Comparison of ENCODE assay signal across 24 mouse cellular contexts in the genomic region with DNA sequence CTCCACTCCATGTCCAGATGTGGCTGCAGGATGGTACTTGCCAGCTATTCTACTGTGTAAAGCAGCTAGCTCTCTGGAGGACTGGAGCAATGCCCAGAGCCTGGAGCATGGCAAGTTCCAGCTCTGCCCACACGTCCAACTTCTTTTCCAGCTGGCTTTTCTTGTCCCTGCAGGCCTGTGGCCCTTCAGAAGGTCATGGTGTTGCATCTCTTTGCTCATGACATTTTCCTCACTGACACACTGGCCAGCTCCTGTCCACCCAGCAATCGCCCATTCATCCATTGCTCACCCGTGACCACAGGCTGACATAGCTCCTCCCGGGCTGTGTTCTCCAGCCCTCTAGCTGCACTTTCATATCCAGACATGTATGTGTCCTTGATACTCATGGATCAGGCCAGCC. TPM values are rescaled to one million over a fixed set of nuclear protein-coding genes. Genes with fewer than 3 reads are reported as not detected.
A peak's percentile ranks its signal among the peaks of the same experiment; 100 is the strongest.
DNase-seq lines count a peak whose midpoint lies in the region; ATAC-seq lines count a peak whose summit lies in the region.
"Had no signal": no experiment of that assay in that cellular context is flagged by ENCODE, and none has a peak within 500 bp of the region (broad histone marks: within the 10 kb centered on the region; RNA-seq: fewer than 3 reads in every experiment).

No protein-coding gene starts in this region.

- H3K36me3 ChIP-seq in hindbrain, embryonic 10.5 days: no peaks in the 10 kb centered on the region
- no peaks in the 10 kb centered on the region for H3K36me3 ChIP-seq in hindbrain, embryonic 16.5 days (ENCODE audit: control insufficient read depth, insufficient read depth, low read length)
- no peaks in the 10 kb centered on the region for H3K36me3 ChIP-seq in intestine, embryonic 15.5 days
- H3K36me3 ChIP-seq: embryonic facial prominence, embryonic 12.5 days; forebrain, embryonic 12.5 days; G1E; heart, embryonic 15.5 days had no signal

- WGBS in hindbrain, embryonic 10.5 days: 69% methylated on average over 4 of the region's 4 CpGs
- WGBS in hindbrain, embryonic 16.5 days: 72% methylated on average over 4 of the region's 4 CpGs
- 89% methylated on average over 4 of the region's 4 CpGs for WGBS in intestine, embryonic 15.5 days

- H3K27me3 ChIP-seq in hindbrain, embryonic 10.5 days (ENCODE audit: insufficient read depth, poor library complexity, severe bottlenecking): peaks cover 15% of the 10 kb centered on the region
- H3K27me3 ChIP-seq in hindbrain, embryonic 16.5 days (replicated peaks; ENCODE audit: control insufficient read depth, insufficient read depth, low read length): no peaks in the 10 kb centered on the region
- no peaks in the 10 kb centered on the region for H3K27me3 ChIP-seq in intestine, embryonic 15.5 days (replicated peaks)

- DNase-seq in hindbrain, embryonic 10.5 days (ENCODE audit: low spot score): no peak
- DNase-seq in 3134 (ENCODE audit: extremely low read depth, insufficient read length, low spot score) (peak; percentile 63), adipocyte (ENCODE audit: low spot score) (peak; percentile 84)
- DNase-seq in adrenal gland, postnatal 25 days: peak; percentile 33
- no peak for DNase-seq in left cerebral cortex, adult 9 months (ENCODE audit: low spot score in 2 of 2)
- no peak for DNase-seq in gastrocnemius, adult 18-20 months (ENCODE audit: low spot score)
- DNase-seq: B cell, adult 2 months; cerebellum, adult 2 months; cerebellum, postnatal 14 days; gastrocnemius, postnatal 14 days; heart, postnatal 14 days; kidney, adult 11 months had no signal

- no peaks in the 10 kb centered on the region for H3K9me3 ChIP-seq in hindbrain, embryonic 10.5 days
- no peaks in the 10 kb centered on the region for H3K9me3 ChIP-seq in hindbrain, embryonic 16.5 days (ENCODE audit: control insufficient read depth, low read length)
- no peaks in the 10 kb centered on the region for H3K9me3 ChIP-seq in intestine, embryonic 15.5 days
- H3K9me3 ChIP-seq: embryonic facial prominence, embryonic 12.5 days; forebrain, embryonic 12.5 days; G1E; heart, embryonic 15.5 days had no signal

- no peak overlapping the region for H3K9ac ChIP-seq in hindbrain, embryonic 16.5 days (ENCODE audit: low read depth, low read length)
- no peak overlapping the region for H3K9ac ChIP-seq in intestine, embryonic 15.5 days
- H3K9ac ChIP-seq: embryonic facial prominence, embryonic 12.5 days; forebrain, embryonic 12.5 days; heart, embryonic 15.5 days; hindbrain, embryonic 14.5 days had no signal

- no peak overlapping the region for H3K4me2 ChIP-seq in hindbrain, embryonic 16.5 days (ENCODE audit: low read length)
- no peak overlapping the region for H3K4me2 ChIP-seq in intestine, embryonic 15.5 days (replicated peaks)
- H3K4me2 ChIP-seq: embryonic facial prominence, embryonic 12.5 days; forebrain, embryonic 12.5 days; heart, embryonic 11.5 days; heart, embryonic 15.5 days; hindbrain, embryonic 14.5 days had no signal

- no peak for ATAC-seq in hindbrain, embryonic 16.5 days
- ATAC-seq in intestine, embryonic 15.5 days: no peak
- ATAC-seq: CD4-positive, CD25-positive, alpha-beta regulatory T cell, adult 4 months; forebrain, embryonic 16.5 days had no signal

- no peak overlapping the region for H3K4me3 ChIP-seq in hindbrain, embryonic 10.5 days
- H3K4me3 ChIP-seq in hindbrain, embryonic 16.5 days (ENCODE audit: low read length): no peak overlapping the region
- no peak overlapping the region for H3K4me3 ChIP-seq in intestine, embryonic 15.5 days (replicated peaks)
- H3K4me3 ChIP-seq: embryonic facial prominence, embryonic 12.5 days; forebrain, embryonic 12.5 days; heart, embryonic 15.5 days had no signal

- H3K4me1 ChIP-seq in hindbrain, embryonic 10.5 days (replicated peaks): peaks cover 35% of the 10 kb centered on the region
- peaks cover 15% of the 10 kb centered on the region for H3K4me1 ChIP-seq in hindbrain, embryonic 16.5 days (ENCODE audit: control insufficient read depth, insufficient read depth, low read depth, low read length)
- no peaks in the 10 kb centered on the region for H3K4me1 ChIP-seq in intestine, embryonic 15.5 days (replicated peaks)

- H3K27ac ChIP-seq in hindbrain, embryonic 10.5 days: 0 out of 2 replicates have a peak overlapping the region, but pooled peaks have one; percentile 23
- no peak overlapping the region for H3K27ac ChIP-seq in hindbrain, embryonic 16.5 days (ENCODE audit: low read depth, low read length)
- no peak overlapping the region for H3K27ac ChIP-seq in intestine, embryonic 15.5 days
- H3K27ac ChIP-seq: embryonic facial prominence, embryonic 12.5 days; forebrain, embryonic 12.5 days; heart, embryonic 15.5 days; hindbrain, embryonic 14.5 days had no signal

RNA-seq across cellular contexts. Expression of gene Bmper, which starts 20.4 kb away (rescaled TPM):
- 1.6 and 3.1 TPM in 2 replicates for polyA plus RNA-seq in hindbrain, embryonic 10.5 days (2016; fragmentation: Nextera tagmentation; extraction: Ambion mirVana)
- polyA plus RNA-seq in hindbrain, embryonic 16.5 days (2015; fragmentation: Nextera tagmentation; extraction: Ambion mirVana): 8.7 and 9.9 TPM in 2 replicates
- total RNA-seq in adrenal gland, postnatal 25 days (2021): 1.8 and 3.2 TPM in 2 replicates
- 10.1 and 10.7 TPM in 2 replicates for polyA plus RNA-seq in intestine, embryonic 15.5 days (2015; fragmentation: Nextera tagmentation; extraction: Ambion mirVana)
- 1 to 10 TPM; 2.3 to 3.8 TPM for total RNA-seq in gastrocnemius, adult 18-20 months (2021)
- total RNA-seq: common myeloid progenitor, adult 5-6 weeks; hematopoietic stem cell, adult 5-6 weeks had no signal
- polyA plus RNA-seq: CD4-positive, CD25-positive, alpha-beta regulatory T cell, adult 4 months; G1E had no signal

Comparison
In these comparisons a context has a peak if more than half of its experiments do, and no peak if none do; other contexts are left out.
1. DNase-seq: peak in 3134 (single experiment), adipocyte (single experiment) and adrenal gland, postnatal 25 days (single experiment); none in hindbrain, embryonic 10.5 days (single experiment), left cerebral cortex, adult 9 months (0 of 2) and gastrocnemius, adult 18-20 months (single experiment).